Mouse (Mus musculus) heart, embryonic 14.5 days (tissue): Measurements from ENCODE around the gene Aoc1. TPM values are rescaled to one million over a fixed set of nuclear protein-coding genes. Genes with fewer than 3 reads are reported as not detected.

Experiments used
- ATAC-seq: fragments of 200-750 bp; cut with Nextera tagmentation; 2 replicates; pipeline ENCODE4 v1.8.0; 2017; ENCODE audit warnings: low read depth, moderate TSS enrichment; ENCODE audit not compliant: insufficient number of reproducible peaks, insufficient read depth, low FRiP score
- H3K27ac ChIP-seq, 2 experiments: fragments of 200-500 bp in 1 of 2; fragments of 300-500 bp in 1 of 2; sonication (generic) in 1 of 2; replicated peaks in 1 of 2; 2 replicates each; pipeline ENCODE4 v1.5.1; 2012 to 2014; ENCODE audit warnings: low read depth in 2 of 2, low read length in 2 of 2, control low read depth in 1 of 2, mild to moderate bottlenecking in 1 of 2, mixed read lengths in 1 of 2; ENCODE audit not compliant: control insufficient read depth in 1 of 2, insufficient read depth in 1 of 2
- H3K27me3 ChIP-seq: fragments of 300-500 bp; sonication (generic); 2 replicates; pipeline ENCODE4 v1.6.1; 2014; ENCODE audit warnings: mild to moderate bottlenecking, low read length, control low read depth; ENCODE audit not compliant: control insufficient read depth, insufficient read depth
- H3K36me3 ChIP-seq: fragments of 300-500 bp; sonication (generic); 2 replicates; pipeline ENCODE4 v1.6.1; 2014; ENCODE audit warnings: mild to moderate bottlenecking, control low read depth, low read length, mixed read lengths; ENCODE audit not compliant: control insufficient read depth, insufficient read depth
- H3K4me1 ChIP-seq, 2 experiments: fragments of 200-500 bp in 1 of 2; fragments of 300-500 bp in 1 of 2; sonication (generic) in 1 of 2; 2 replicates each; pipeline ENCODE4 v1.6.1; 2012 to 2014; ENCODE audit warnings: low read length in 2 of 2, control low read depth in 1 of 2, mixed read lengths in 1 of 2; ENCODE audit not compliant: control insufficient read depth in 2 of 2, insufficient read depth in 2 of 2
- H3K4me2 ChIP-seq: fragments of 300-500 bp; sonication (generic); 2 replicates; pipeline ENCODE4 v1.6.1; 2014; ENCODE audit warnings: mild to moderate bottlenecking, low read length
- H3K4me3 ChIP-seq, 2 experiments: fragments of 200-500 bp in 1 of 2; fragments of 300-500 bp in 1 of 2; sonication (generic) in 1 of 2; 2 replicates each; pipeline ENCODE4 v1.5.1; 2012 to 2014; ENCODE audit warnings: low read length in 2 of 2, mild to moderate bottlenecking in 2 of 2, control low read depth in 1 of 2, low read depth in 1 of 2, moderate library complexity in 1 of 2; ENCODE audit not compliant: control insufficient read depth in 1 of 2, insufficient read depth in 1 of 2
- H3K9ac ChIP-seq: fragments of 300-500 bp; sonication (generic); 2 replicates; pipeline ENCODE4 v1.6.1; 2014; ENCODE audit warnings: mild to moderate bottlenecking, low read length
- H3K9me3 ChIP-seq: fragments of 300-500 bp; sonication (generic); 2 replicates; pipeline ENCODE4 v1.6.1; 2016; ENCODE audit warnings: low read length, control low read depth; ENCODE audit not compliant: control insufficient read depth
- WGBS: fragments of 180-500 bp; shearing (Covaris S2); extraction: QIAGEN DNeasy Blood & Tissue Kit; methylation state at CpG from one replicate; pipeline ENCODE4 v1.1.7; 2014; 5-methylcytosine and 5-hydroxymethylcytosine counted together
- polyA plus RNA-seq: library from polyadenylated mRNA; unstranded; fragments of >200 nt; fragmentation: Nextera tagmentation; extraction: Ambion mirVana; gene quantifications from 2 replicates; pipeline ENCODE4 v1.2.1, GENCODE M21; 2014

Aoc1 gene
- polyA plus RNA-seq, 1 experiment from 2014 or later = not detected

DNA sequence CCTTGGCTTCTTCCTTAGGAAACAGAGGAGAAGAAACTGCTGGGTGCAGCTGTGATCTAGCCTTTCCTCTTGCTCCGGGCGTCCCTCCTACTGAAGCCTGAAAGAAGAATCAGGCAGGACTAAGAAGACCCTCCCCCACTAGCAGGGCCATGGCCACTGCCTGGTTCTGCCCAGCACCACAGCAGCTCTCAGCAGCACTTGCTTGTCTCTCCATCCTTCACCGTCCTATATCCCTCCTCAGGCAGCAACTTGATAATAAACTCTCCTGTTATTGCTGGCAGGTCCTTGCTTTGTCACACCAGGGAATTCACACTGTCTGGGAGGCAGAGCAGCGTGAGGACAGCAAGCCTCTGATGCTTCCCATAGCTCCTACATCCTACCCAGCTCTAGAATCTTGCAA, 27.6 kb upstream of the Aoc1 start:
- peaks cover 33% of the 10 kb centered on the region for H3K36me3 ChIP-seq
- no peak for ATAC-seq
- no peaks in the 10 kb centered on the region for H3K9me3 ChIP-seq
- H3K4me3 ChIP-seq = no peak overlapping the region
- H3K4me2 ChIP-seq = no peak overlapping the region
- no peaks in the 10 kb centered on the region for H3K27me3 ChIP-seq
- 56% methylated on average over 4 of the region's 4 CpGs for WGBS
- H3K9ac ChIP-seq = no peak overlapping the region
- peaks cover 7 to 13% of the 10 kb centered on the region in 2 experiments for H3K4me1 ChIP-seq
- H3K27ac ChIP-seq = no peak overlapping the region

DNA sequence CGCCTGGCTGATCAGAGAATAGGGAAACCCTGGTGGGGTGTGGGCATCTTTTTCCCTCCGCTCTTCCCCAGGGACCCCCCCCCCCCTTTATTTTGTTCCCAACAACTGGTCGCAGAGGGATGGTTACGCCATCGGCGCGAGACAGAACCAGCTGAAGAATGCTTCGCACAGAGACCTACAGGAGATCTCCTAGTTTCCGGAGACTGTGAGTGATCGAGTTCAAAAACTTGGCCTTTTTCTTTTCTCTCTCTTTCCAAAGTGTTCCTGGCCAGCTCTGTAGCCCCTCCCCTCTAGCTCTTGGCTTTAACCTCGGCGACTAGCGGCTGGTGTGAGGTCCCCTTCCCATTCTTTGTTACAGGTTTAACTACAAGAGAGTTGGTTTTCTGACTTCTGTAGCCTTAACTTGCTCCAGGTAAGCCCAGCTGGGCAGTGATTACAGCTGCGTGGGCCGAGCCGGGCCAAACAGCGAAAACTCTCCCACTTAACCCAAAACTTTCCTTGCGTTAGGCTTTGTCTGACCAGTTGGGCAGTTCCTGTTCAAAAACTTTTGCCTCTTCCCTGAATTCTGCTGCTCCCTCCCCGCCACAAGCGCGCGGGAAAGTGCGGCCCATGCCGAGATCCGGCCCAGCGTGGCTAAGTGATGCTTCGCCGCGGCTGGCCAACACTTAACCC, 20.7 kb upstream of the Aoc1 start:
- peaks cover 0 to 3% of the 10 kb centered on the region in 2 experiments; a peak in 1 of 4 replicates for H3K4me1 ChIP-seq
- peak overlapping the region; percentile 51 to 70 for H3K27ac ChIP-seq
- peak overlapping the region; percentile 68 for H3K9ac ChIP-seq
- H3K36me3 ChIP-seq = no peaks in the 10 kb centered on the region
- H3K9me3 ChIP-seq = no peaks in the 10 kb centered on the region
- H3K27me3 ChIP-seq = no peaks in the 10 kb centered on the region
- WGBS = 0% methylated on average over 28 of the region's 29 CpGs
- peak overlapping the region; percentile 79 for H3K4me2 ChIP-seq
- 0 out of 2 replicates have a peak, but pooled peaks have one; percentile 26 for ATAC-seq
- peak overlapping the region; percentile 45 to 50 for H3K4me3 ChIP-seq

DNA sequence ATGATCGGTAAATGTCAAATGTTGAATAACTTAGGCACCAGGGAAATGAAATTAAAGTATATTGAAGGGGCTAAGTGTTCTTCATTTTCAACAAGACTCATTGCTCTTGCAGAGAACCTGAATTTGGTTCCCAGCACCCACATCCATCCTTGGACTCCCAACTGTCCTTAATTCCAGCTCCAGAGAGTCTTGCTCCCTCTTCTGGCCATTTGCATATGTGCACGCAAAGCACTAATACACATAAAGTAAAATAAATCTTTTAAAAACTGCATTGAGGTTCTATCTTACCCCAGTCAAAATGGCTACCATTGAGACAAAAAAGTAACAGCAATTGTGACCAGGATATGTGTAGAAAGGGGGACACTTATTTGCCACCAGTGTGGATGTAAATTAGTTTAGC, 18.5 kb upstream of the Aoc1 start:
- H3K4me2 ChIP-seq = no peak overlapping the region
- no peak overlapping the region for H3K27ac ChIP-seq
- H3K9ac ChIP-seq = no peak overlapping the region
- H3K27me3 ChIP-seq = no peaks in the 10 kb centered on the region
- H3K4me3 ChIP-seq = no peak overlapping the region
- peaks cover 0 to 3% of the 10 kb centered on the region in 2 experiments; a peak in 1 of 4 replicates for H3K4me1 ChIP-seq
- 93% methylated on average over 2 of the region's 2 CpGs for WGBS
- ATAC-seq = no peak
- no peaks in the 10 kb centered on the region for H3K36me3 ChIP-seq
- H3K9me3 ChIP-seq = no peaks in the 10 kb centered on the region

- Histone ChIP-seq H3K27me3 (no peaks in the 10 kb centered on the region), H3K36me3 (no peaks in the 10 kb centered on the region), H3K4me3 (no peak overlapping the region), H3K4me2 (no peak overlapping the region), H3K9ac (no peak overlapping the region), H3K9me3 (no peaks in the 10 kb centered on the region), H3K27ac (no peak overlapping the region), H3K4me1 (peaks cover 6 to 12% of the 10 kb centered on the region in 2 experiments; a peak in 3 of 4 replicates)
- WGBS = 47% methylated on average over 8 of the region's 8 CpGs
- ATAC-seq = no peak
Measured at GRCm38 (mm10) chr6:48857613-48858302, 14.9 kb upstream of the Aoc1 start.

- H3K36me3 ChIP-seq = no peaks in the 10 kb centered on the region
- WGBS = 10% methylated on average over 21 of the region's 23 CpGs
- H3K9ac ChIP-seq = no peak overlapping the region; the same call in 1 of the 2 replicates
- H3K9me3 ChIP-seq = no peaks in the 10 kb centered on the region
- H3K4me2 ChIP-seq = peak overlapping the region; percentile 64
- no peak for ATAC-seq
- H3K4me1 ChIP-seq = peaks cover 8 to 12% of the 10 kb centered on the region in 2 experiments; a peak in 3 of 4 replicates
- H3K27me3 ChIP-seq = no peaks in the 10 kb centered on the region
- H3K27ac ChIP-seq = no peak overlapping the region
- H3K4me3 ChIP-seq = peak overlapping the region in 1 of 2 experiments; percentile 35; a peak in 3 of 4 replicates
Measured at GRCm38 (mm10) chr6:48860130-48860815, 12.4 kb upstream of the Aoc1 start.

- H3K36me3 ChIP-seq = no peaks in the 10 kb centered on the region
- H3K4me1 ChIP-seq = peaks cover 8 to 12% of the 10 kb centered on the region in 2 experiments; a peak in 3 of 4 replicates
- WGBS = 81% methylated on average over 1 of the region's 1 CpGs
- H3K9ac ChIP-seq = no peak overlapping the region
- H3K27ac ChIP-seq = no peak overlapping the region
- no peak for ATAC-seq
- no peak overlapping the region for H3K4me3 ChIP-seq
- no peaks in the 10 kb centered on the region for H3K9me3 ChIP-seq
- no peak overlapping the region for H3K4me2 ChIP-seq
- no peaks in the 10 kb centered on the region for H3K27me3 ChIP-seq
Measured at GRCm38 (mm10) chr6:48860851-48861250, 11.8 kb upstream of the Aoc1 start.

GRCm38 (mm10) chr6:48861616-48862280, 10.9 kb upstream of the Aoc1 start:
- Histone ChIP-seq H3K9me3 (no peaks in the 10 kb centered on the region), H3K9ac (no peak overlapping the region), H3K4me1 (peaks cover 8 to 12% of the 10 kb centered on the region in 2 experiments; a peak in 3 of 4 replicates), H3K4me3 (no peak overlapping the region), H3K4me2 (no peak overlapping the region), H3K27ac (no peak overlapping the region; a peak in 1 of 4 replicates), H3K27me3 (no peaks in the 10 kb centered on the region), H3K36me3 (no peaks in the 10 kb centered on the region)
- no peak for ATAC-seq
- 60% methylated on average over 12 of the region's 12 CpGs for WGBS
